Mouse (Mus musculus) adrenal gland, postnatal 0 days (tissue): ENCODE data around the gene Olfr1160. TPM values are rescaled to one million over a fixed set of nuclear protein-coding genes. Genes with fewer than 3 reads are reported as not detected.

Experiments
- polyA plus RNA-seq: library from polyadenylated mRNA; unstranded; fragments of >200 nt; fragmentation: Nextera tagmentation; extraction: Ambion mirVana; gene quantifications from 2 replicates; pipeline ENCODE4 v1.2.1, GENCODE M21; 2015

Olfr1160 gene
- polyA plus RNA-seq: not detected in 2 replicates

GRCm38 (mm10) chr2:88007515-88008318 lies at the start of gene Olfr1160:
Gene Olfr1160, minus strand, starts transcription at chr2:88008268.

GRCm38 (mm10) chr2:88051029-88051428 lies 43.0 kb upstream of the Olfr1160 start, which contains the start of gene Olfr1162:
Gene Olfr1162, minus strand, starts transcription at chr2:88051129.

GRCm38 (mm10) chr2:88037599-88037998 lies 29.5 kb upstream of the Olfr1160 start, which contains the start of gene Olfr73:
Gene Olfr73, minus strand, starts transcription at chr2:88037699.

GRCm38 (mm10) chr2:88022474-88022873 lies 14.4 kb upstream of the Olfr1160 start, which contains the start of gene Olfr1161:
Gene Olfr1161, plus strand, starts transcription at chr2:88022774.

GRCm38 (mm10) chr2:87989813-87990212 lies 18.3 kb downstream of the Olfr1160 start, which contains the start of gene Olfr1158:
Gene Olfr1158, plus strand, starts transcription at chr2:87990113.

GRCm38 (mm10) chr2:87974563-87974962 lies 33.5 kb downstream of the Olfr1160 start, which contains the start of gene Olfr74:
Gene Olfr74, minus strand, starts transcription at chr2:87974663.

GRCm38 (mm10) chr2:87968199-87968598 lies 39.9 kb downstream of the Olfr1160 start, which contains the start of gene Olfr1157:
Gene Olfr1157, minus strand, starts transcription at chr2:87968299.

GRCm38 (mm10) chr2:87953000-87953399 lies 55.1 kb downstream of the Olfr1160 start, which contains the start of gene Olfr1156:
Gene Olfr1156, minus strand, starts transcription at chr2:87953100.

Other genes starting within 250 kb of the Olfr1160 start
- not detected in 2 replicates for gene Olfr152, start 228.8 kb downstream of the Olfr1160 start, polyA plus RNA-seq
- not detected in 2 replicates for gene Olfr1143, start 207.7 kb downstream of the Olfr1160 start, polyA plus RNA-seq
- gene Olfr1145, start 198.4 kb downstream of the Olfr1160 start, polyA plus RNA-seq: not detected in 2 replicates
- gene Olfr1148, start 177.7 kb downstream of the Olfr1160 start, polyA plus RNA-seq: not detected in 2 replicates
- gene Olfr1150-ps1, start 164.3 kb downstream of the Olfr1160 start, polyA plus RNA-seq: not detected in 2 replicates
- gene Olfr1151, start 152.4 kb downstream of the Olfr1160 start, polyA plus RNA-seq: not detected in 2 replicates
- gene Olfr1152, start 141.8 kb downstream of the Olfr1160 start, polyA plus RNA-seq: not detected in 2 replicates
- not detected in 2 replicates for gene Olfr1153, start 113.3 kb downstream of the Olfr1160 start, polyA plus RNA-seq
- not detected in 2 replicates for gene Olfr1154, start 103.1 kb downstream of the Olfr1160 start, polyA plus RNA-seq
- not detected in 2 replicates for gene Olfr1155, start 63.1 kb downstream of the Olfr1160 start, polyA plus RNA-seq
- not detected in 2 replicates for gene Olfr1156, start 55.2 kb downstream of the Olfr1160 start, polyA plus RNA-seq
- not detected in 2 replicates for gene Olfr1157, start 40.0 kb downstream of the Olfr1160 start, polyA plus RNA-seq
- not detected in 2 replicates for gene Olfr74, start 33.6 kb downstream of the Olfr1160 start, polyA plus RNA-seq
- not detected in 2 replicates for gene Olfr1158, start 18.2 kb downstream of the Olfr1160 start, polyA plus RNA-seq
- gene Olfr1161, start 14.5 kb upstream of the Olfr1160 start, polyA plus RNA-seq: not detected in 2 replicates
- 0.04 TPM in 1 of 2 replicates, not detected in the other for gene Olfr73, start 29.4 kb upstream of the Olfr1160 start, polyA plus RNA-seq
- not detected in 2 replicates for gene Olfr1162, start 42.9 kb upstream of the Olfr1160 start, polyA plus RNA-seq
- not detected in 2 replicates for gene Olfr1163, start 63.6 kb upstream of the Olfr1160 start, polyA plus RNA-seq
- gene Olfr1164, start 85.7 kb upstream of the Olfr1160 start, polyA plus RNA-seq: not detected in 2 replicates
- gene Olfr1166, start 120.0 kb upstream of the Olfr1160 start, polyA plus RNA-seq: not detected in 2 replicates
- not detected in 2 replicates for gene Olfr1167, start 146.9 kb upstream of the Olfr1160 start, polyA plus RNA-seq
- not detected in 2 replicates for gene Olfr1168, start 173.6 kb upstream of the Olfr1160 start, polyA plus RNA-seq
- gene Olfr1170, start 220.1 kb upstream of the Olfr1160 start, polyA plus RNA-seq: not detected in 2 replicates